Mouse (Mus musculus) MEL (cell line): ENCODE measurements around the gene Gm20388. TPM values are rescaled to one million over a fixed set of nuclear protein-coding genes. Genes with fewer than 3 reads are reported as not detected.

ENCODE experiments used
- DNase-seq: peaks from one replicate; pipeline ENCODE4 v3.0.0; 2011; ENCODE audit warnings: low read depth, low spot score
- H3K27ac ChIP-seq: 2 replicates; pipeline ENCODE4 v1.5.1; 2012; ENCODE audit warnings: low read depth, mild to moderate bottlenecking, control low read depth, low read length, moderate library complexity; ENCODE audit not compliant: control insufficient read depth
- H3K27me3 ChIP-seq, 2 experiments: fragments of 150-350 bp in 1 of 2; sonication (generic) in 1 of 2; 2 replicates each; pipeline ENCODE4 v1.6.1; 2012; ENCODE audit warnings: low read length in 2 of 2, mild to moderate bottlenecking in 2 of 2, improper control_type of control experiment in 1 of 2, moderate library complexity in 1 of 2; ENCODE audit not compliant: insufficient read depth in 2 of 2, control insufficient read depth in 1 of 2
- H3K36me3 ChIP-seq, 2 experiments: 2 replicates each; pipeline ENCODE4 v1.6.1; 2012 to 2014; ENCODE audit warnings: low read length in 2 of 2, improper control_type of control experiment in 1 of 2, inconsistent platforms in 1 of 2, mild to moderate bottlenecking in 1 of 2; ENCODE audit not compliant: insufficient read depth in 2 of 2, control insufficient read depth in 1 of 2
- H3K4me1 ChIP-seq, 2 experiments: fragments of 150-350 bp in 1 of 2; sonication (generic) in 1 of 2; 2 replicates each; pipeline ENCODE4 v1.6.1; 2012; ENCODE audit warnings: low read length in 2 of 2, improper control_type of control experiment in 1 of 2, mild to moderate bottlenecking in 1 of 2; ENCODE audit not compliant: insufficient read depth in 2 of 2, control insufficient read depth in 1 of 2
- H3K4me3 ChIP-seq, 2 experiments: fragments of 150-350 bp in 1 of 2; sonication (generic) in 1 of 2; 2 replicates each; pipeline ENCODE4 v1.5.1; 2012; ENCODE audit warnings: low read depth in 2 of 2, low read length in 2 of 2, mild to moderate bottlenecking in 2 of 2, moderate library complexity in 2 of 2, control low read depth in 1 of 2, improper control_type of control experiment in 1 of 2; ENCODE audit not compliant: control insufficient read depth in 1 of 2, insufficient read depth in 1 of 2
- H3K79me2 ChIP-seq: 2 replicates; pipeline ENCODE4 v1.6.1; 2012; ENCODE audit warnings: mild to moderate bottlenecking, low read length, moderate library complexity; ENCODE audit not compliant: control insufficient read depth, poor library complexity, insufficient read depth
- H3K9ac ChIP-seq: 2 replicates; pipeline ENCODE4 v1.6.1; 2012; ENCODE audit warnings: low read depth, mild to moderate bottlenecking, control low read depth, low read length, moderate library complexity; ENCODE audit not compliant: control insufficient read depth, poor library complexity, severe bottlenecking
- H3K9me3 ChIP-seq: fragments of 150-350 bp; sonication (generic); replicated peaks from 2 replicates; pipeline ENCODE4 v1.6.1; 2012; ENCODE audit warnings: mild to moderate bottlenecking, low read length, improper control_type of control experiment, moderate library complexity; ENCODE audit not compliant: insufficient read depth
- BHLHE40 ChIP-seq: IDR thresholded peaks from 2 replicates; pipeline ENCODE4 v1.6.1; 2012; ENCODE audit warnings: low read depth, mild to moderate bottlenecking, inconsistent platforms, low read length, improper control_type of control experiment, borderline replicate concordance
- E2F4 ChIP-seq: IDR thresholded peaks from 2 replicates; pipeline ENCODE4 v1.6.1; 2011; ENCODE audit warnings: low read depth, low read length, improper control_type of control experiment, borderline replicate concordance
- EP300 ChIP-seq, 2 experiments: IDR thresholded peaks; 2 replicates each; pipeline ENCODE4 v1.6.1; 2011; ENCODE audit warnings: improper control_type of control experiment in 2 of 2, low read length in 2 of 2, low read depth in 1 of 2, mild to moderate bottlenecking in 1 of 2
- HCFC1 ChIP-seq: IDR thresholded peaks from 2 replicates; pipeline ENCODE4 v1.6.1; 2012; ENCODE audit warnings: low read depth, mild to moderate bottlenecking, inconsistent platforms, low read length, improper control_type of control experiment, moderate library complexity
- JUND ChIP-seq: IDR thresholded peaks from 2 replicates; pipeline ENCODE4 v1.6.1; 2011; ENCODE audit warnings: low read depth, mild to moderate bottlenecking, improper control_type of control experiment, low read length
- KAT2A ChIP-seq: conservative IDR thresholded peaks from 2 replicates; pipeline ENCODE4 v1.6.1; 2012; ENCODE audit warnings: low read depth, low read length, improper control_type of control experiment, inconsistent platforms
- MAZ ChIP-seq: IDR thresholded peaks from 2 replicates; pipeline ENCODE4 v1.6.1; 2012; ENCODE audit warnings: low read depth, mild to moderate bottlenecking, inconsistent platforms, low read length, improper control_type of control experiment
- MXI1 ChIP-seq: IDR thresholded peaks from 2 replicates; pipeline ENCODE4 v1.6.1; 2011; ENCODE audit warnings: mild to moderate bottlenecking, low read depth, low read length, improper control_type of control experiment
- MYB ChIP-seq: IDR thresholded peaks from 2 replicates; pipeline ENCODE4 v1.6.1; 2011; ENCODE audit warnings: mild to moderate bottlenecking, low read depth, low read length, improper control_type of control experiment
- NRF1 ChIP-seq: IDR thresholded peaks from 2 replicates; pipeline ENCODE4 v1.6.1; 2014; ENCODE audit warnings: low read depth, mild to moderate bottlenecking, inconsistent platforms, low read length, improper control_type of control experiment, moderate library complexity; ENCODE audit not compliant: poor library complexity, insufficient read depth, severe bottlenecking
- POLR2A ChIP-seq, 2 experiments: IDR thresholded peaks; 2 replicates each; pipeline ENCODE4 v1.6.1; 2011 to 2012; ENCODE audit warnings: low read length in 2 of 2, mild to moderate bottlenecking in 2 of 2, control low read depth in 1 of 2, improper control_type of control experiment in 1 of 2, low read depth in 1 of 2, moderate library complexity in 1 of 2; ENCODE audit not compliant: control insufficient read depth in 1 of 2, insufficient read depth in 1 of 2, poor library complexity in 1 of 2
- POLR2AphosphoS5 ChIP-seq: IDR thresholded peaks from 2 replicates; pipeline ENCODE4 v1.6.1; 2012; ENCODE audit warnings: low read depth, borderline replicate concordance, mild to moderate bottlenecking, inconsistent platforms, low read length, moderate library complexity, mixed read lengths
- SIN3A ChIP-seq: IDR thresholded peaks from 2 replicates; pipeline ENCODE4 v1.6.1; 2012; ENCODE audit warnings: low read length, improper control_type of control experiment, inconsistent platforms
- TAL1 ChIP-seq: IDR thresholded peaks from 2 replicates; pipeline ENCODE4 v1.6.1; 2012; ENCODE audit warnings: mild to moderate bottlenecking, inconsistent platforms, low read length, moderate library complexity, mixed read lengths
- USF1 ChIP-seq: IDR thresholded peaks from 2 replicates; pipeline ENCODE4 v1.6.1; 2014; ENCODE audit warnings: low read depth, mild to moderate bottlenecking, inconsistent platforms, low read length, improper control_type of control experiment, moderate library complexity
- ZC3H11A ChIP-seq: IDR thresholded peaks from 2 replicates; pipeline ENCODE4 v1.6.1; 2012; ENCODE audit warnings: low read depth, mild to moderate bottlenecking, inconsistent platforms, low read length, improper control_type of control experiment
- ZKSCAN1 ChIP-seq: IDR thresholded peaks from 2 replicates; pipeline ENCODE4 v1.6.1; 2012; ENCODE audit warnings: low read depth, mild to moderate bottlenecking, inconsistent platforms, low read length, improper control_type of control experiment, moderate library complexity
- ZNF384 ChIP-seq: IDR thresholded peaks from 2 replicates; pipeline ENCODE4 v1.6.1; 2012; ENCODE audit warnings: low read depth, mild to moderate bottlenecking, inconsistent platforms, low read length, improper control_type of control experiment
- polyA plus RNA-seq, 2 experiments: library from polyadenylated mRNA; stranded (reverse) in 1 of 2; unstranded in 1 of 2; fragments of >175 nt in 1 of 2; fragments of >200 nt in 1 of 2; gene quantifications; 2 replicates each; pipeline versions ENCODE4 v1.2.1 to v1.2.4; 2012; ENCODE audit warnings: low replicate concordance in 2 of 2, low read depth in 1 of 2; ENCODE audit not compliant: insufficient read length in 2 of 2, insufficient read depth in 1 of 2, missing spikeins in 1 of 2
- total RNA-seq: library from RNA; depleted of rRNA; stranded (reverse); fragments of 300-350 nt; gene quantifications from 2 replicates; pipeline ENCODE4 v1.2.3, GENCODE M21; 2012

Gm20388 gene
- total and polyA plus RNA-seq, 3 experiments, result 11.1 to 17.8 TPM; not detected in 1

DNA sequence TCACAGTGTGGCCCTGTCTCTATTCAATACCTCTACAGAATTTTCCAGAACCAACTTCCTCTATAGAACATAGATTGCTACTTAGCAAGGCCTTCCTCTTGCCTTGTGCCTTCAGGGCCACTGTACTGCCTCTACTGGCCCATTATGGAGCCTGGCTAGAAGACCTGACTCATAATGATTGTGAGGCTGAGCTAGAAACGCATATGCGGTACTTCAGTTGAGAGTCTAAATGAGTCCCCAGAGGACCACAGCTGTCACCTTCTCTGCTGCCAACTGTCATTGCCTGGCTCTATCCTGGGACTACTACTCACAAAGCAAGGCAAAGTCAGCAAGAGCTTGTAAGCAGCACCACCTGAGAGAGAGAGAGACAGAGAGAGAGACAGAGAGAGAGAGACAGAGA lies 4273.9 kb downstream of the Gm20388 start:
- Histone ChIP-seq H3K36me3 (no peaks in the 10 kb centered on the region), H3K9ac (no peak overlapping the region), H3K79me2 (no peaks in the 10 kb centered on the region), H3K27ac (no peak overlapping the region), H3K27me3 (no peaks in the 10 kb centered on the region), H3K9me3 (no peaks in the 10 kb centered on the region), H3K4me1 (no peaks in the 10 kb centered on the region), H3K4me3 (no peak overlapping the region)
- no peak for TF ChIP-seq JUND
- no peak for TF ChIP-seq NRF1
- no peak for TF ChIP-seq EP300 (IDR thresholded peaks at IDR 0.05; ENCODE audit: low read depth in 1 of 2, low read length in 2 of 2)
- TF ChIP-seq TAL1, result no peak
- TF ChIP-seq POLR2AphosphoS5, result no peak
- TF ChIP-seq MYB, result no peak
- TF ChIP-seq ZNF384, result no peak
- no peak for TF ChIP-seq SIN3A
- TF ChIP-seq E2F4, result no peak
- TF ChIP-seq ZKSCAN1, result no peak
- no peak for TF ChIP-seq MAZ
- TF ChIP-seq BHLHE40, result no peak
- no peak for DNase-seq

DNA sequence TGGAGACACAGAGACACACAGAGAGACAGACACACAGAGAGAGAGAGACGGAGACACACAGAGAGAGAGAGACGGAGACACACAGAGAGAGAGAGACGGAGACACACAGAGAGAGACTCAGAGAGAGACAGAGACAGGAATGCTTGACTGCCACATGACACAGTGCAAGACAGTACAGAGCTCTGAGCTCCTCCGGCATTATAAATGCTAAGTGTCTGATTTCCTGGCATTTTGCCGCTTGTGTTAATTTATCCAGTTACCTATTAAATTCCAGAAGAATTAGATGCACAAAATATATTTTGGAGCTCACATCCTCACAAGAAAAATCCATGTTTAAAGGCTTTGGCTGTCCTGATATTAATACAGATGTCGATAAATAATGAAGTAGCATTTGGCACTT lies 4274.4 kb downstream of the Gm20388 start:
- no peak overlapping the region for H3K4me3 ChIP-seq
- no peaks in the 10 kb centered on the region for H3K9me3 ChIP-seq
- no peak for DNase-seq
- no peak overlapping the region for H3K27ac ChIP-seq
- no peaks in the 10 kb centered on the region for H3K27me3 ChIP-seq
- H3K4me1 ChIP-seq, result no peaks in the 10 kb centered on the region
- TF ChIP-seq ZC3H11A, result no peak
- TF ChIP-seq JUND, result no peak
- TF ChIP-seq KAT2A, result no peak
- TF ChIP-seq POLR2A (IDR thresholded peaks at IDR 0.05; ENCODE audit: control insufficient read depth in 1 of 2, insufficient read depth in 1 of 2, low read depth in 1 of 2, low read length in 2 of 2, poor library complexity in 1 of 2), result no peak
- TF ChIP-seq HCFC1, result no peak
- TF ChIP-seq MXI1, result no peak
- no peak for TF ChIP-seq USF1
- no peak for TF ChIP-seq NRF1
- H3K36me3 ChIP-seq, result no peaks in the 10 kb centered on the region
- no peak overlapping the region for H3K9ac ChIP-seq
- no peaks in the 10 kb centered on the region for H3K79me2 ChIP-seq
